Mouse (Mus musculus): ENCODE data around the gene Plekhg1.

- TF ChIP-seq MAX (IDR thresholded peaks at IDR 0.05; ENCODE audit: low read depth) (no peak), POLR2AphosphoS2 (IDR thresholded peaks at IDR 0.05; ENCODE audit: insufficient read length, low read depth) (no peak), E2F4 (IDR thresholded peaks at IDR 0.05; ENCODE audit: insufficient read depth) (no peak), POLR2A (IDR thresholded peaks at IDR 0.05; ENCODE audit: insufficient read length, low read depth) (no peak), TCF12 (IDR thresholded peaks at IDR 0.05; ENCODE audit: insufficient read depth, poor library complexity, severe bottlenecking) (no peak)
Measured at GRCm38 (mm10) chr10:3900416-3900956, 160.3 kb downstream of the Plekhg1 start.

Data from myocyte (in vitro differentiated cells).